Comparison of ENCODE assay signal across 1 mouse cellular context in genomic region chr11:84128943-84129798, GRCm38 (mm10).
TF ChIP-seq lines count a peak whose summit lies in the region.

Gene Tada2a, minus strand, starts transcription at chr11:84129600.
Gene Acaca, plus strand, starts transcription at chr11:84129672.

TF ChIP-seq in CH12.LX, 34 proteins besides CTCF, POLR2A, EP300 and RAD21 (continued from another document):
- TF ChIP-seq PAX5 (IDR thresholded peaks at IDR 0.05; ENCODE audit: low read length) (no peak), MXI1 (IDR thresholded peaks at IDR 0.05; ENCODE audit: low read depth, low read length) (peak; percentile 95), UBTF (IDR thresholded peaks at IDR 0.05; ENCODE audit: low read depth, low read length) (peak; percentile 10; the same call in 1 of the 2 replicates), POLR2AphosphoS2 (IDR thresholded peaks at IDR 0.05; ENCODE audit: low read depth, low read length) (0 out of 2 replicates have a peak, but pooled peaks have one; percentile 55), TCF12 (IDR thresholded peaks at IDR 0.05; ENCODE audit: low read depth, low read length) (peak; percentile 79), NRF1 (IDR thresholded peaks at IDR 0.05; ENCODE audit: low read depth, low read length) (peak; percentile 81), KAT2A (IDR thresholded peaks at IDR 0.05; ENCODE audit: insufficient replicate concordance, low read length) (0 out of 2 replicates have a peak, but pooled peaks have one; percentile 38), ZNF384 (IDR thresholded peaks at IDR 0.05; ENCODE audit: low read depth, low read length) (no peak), ZC3H11A (IDR thresholded peaks at IDR 0.05; ENCODE audit: low read depth, low read length) (no peak), MAX (IDR thresholded peaks at IDR 0.05; ENCODE audit: low read length) (peak; percentile 75), NELFE (IDR thresholded peaks at IDR 0.05; ENCODE audit: low read depth, low read length) (peak; percentile 88), USF1 (IDR thresholded peaks at IDR 0.05; ENCODE audit: low read depth, low read length) (peak; percentile 42), ZKSCAN1 (IDR thresholded peaks at IDR 0.05; ENCODE audit: borderline replicate concordance, low read depth, low read length) (no peak), ZMIZ1 (IDR thresholded peaks at IDR 0.05; ENCODE audit: low read depth, low read length) (peak; percentile 75), BHLHE40 (IDR thresholded peaks at IDR 0.05; ENCODE audit: low read depth, low read length) (peak; percentile 97), ETS1 (conservative IDR thresholded peaks at IDR 0.05; ENCODE audit: low read depth, low read length) (no peak), ELF1 (IDR thresholded peaks at IDR 0.05; ENCODE audit: low read depth, low read length) (peak; percentile 32; the same call in 1 of the 2 replicates), MAFK (IDR thresholded peaks at IDR 0.05; ENCODE audit: insufficient replicate concordance, low read length) (no peak), MEF2A (IDR thresholded peaks at IDR 0.05; ENCODE audit: borderline replicate concordance, low read depth, low read length) (peak; percentile 48; the same call in 1 of the 2 replicates), HCFC1 (IDR thresholded peaks at IDR 0.05; ENCODE audit: low read depth, low read length) (peak; percentile 49; the same call in 1 of the 2 replicates), SIN3A (IDR thresholded peaks at IDR 0.05; ENCODE audit: low read length) (peak; percentile 72)
